Mouse (Mus musculus) CD4-positive, CD25-positive, alpha-beta regulatory T cell, adult 4 months (primary cell): ENCODE results near the gene Lpo. TPM values are rescaled to one million over a fixed set of nuclear protein-coding genes. Genes with fewer than 3 reads are reported as not detected.
"Not testable (repeated sequence)": the region's sequence is repeated elsewhere in the genome, so short reads cannot be mapped to it uniquely, and the experiment has no call there.

Experiments used
- ATAC-seq: one replicate; pipeline ENCODE4 v1.8.0; 2017
- polyA plus RNA-seq, 2 experiments: library from polyadenylated mRNA; unstranded; fragments of 100-300 nt; shearing (Covaris generic); gene quantifications; one replicate each; pipeline ENCODE4 v1.2.1; 2017

Gene Lpo
- not detected for polyA plus RNA-seq

- no peak for ATAC-seq
Measured at GRCm38 (mm10) chr11:87828239-87828900, at the start of gene Lpo. TSS of gene Lpo (minus strand) at chr11:87828289.

- ATAC-seq: no peak
Measured at GRCm38 (mm10) chr11:87875436-87875835, 47.3 kb upstream of the Lpo start, which contains the start of gene Epx. TSS of gene Epx (minus strand) at chr11:87875536.

- ATAC-seq: no peak
Measured at GRCm38 (mm10) chr11:87871766-87872165, 43.7 kb upstream of the Lpo start.

- no peak for ATAC-seq
Measured at GRCm38 (mm10) chr11:87870096-87870495, 42.0 kb upstream of the Lpo start.

GRCm38 (mm10) chr11:87866891-87867290 lies 38.8 kb upstream of the Lpo start:
- not testable (repeated sequence) for ATAC-seq

- ATAC-seq: no peak
Measured at GRCm38 (mm10) chr11:87862805-87863204, 34.7 kb upstream of the Lpo start.

GRCm38 (mm10) chr11:87860426-87860825 lies 32.3 kb upstream of the Lpo start:
- no peak for ATAC-seq

GRCm38 (mm10) chr11:87859273-87859672 lies 31.2 kb upstream of the Lpo start:
- ATAC-seq: no peak

GRCm38 (mm10) chr11:87854550-87854949 lies 26.5 kb upstream of the Lpo start:
- ATAC-seq: no peak

GRCm38 (mm10) chr11:87853597-87853954 lies 25.5 kb upstream of the Lpo start:
- peak; percentile 21 for ATAC-seq

- peak; percentile 99 for ATAC-seq
Measured at GRCm38 (mm10) chr11:87852690-87853596, 24.9 kb upstream of the Lpo start, which contains the start of gene Mks1. TSS of gene Mks1 (plus strand) at chr11:87853215.

GRCm38 (mm10) chr11:87847884-87848283 lies 19.8 kb upstream of the Lpo start:
- no peak for ATAC-seq

GRCm38 (mm10) chr11:87846968-87847600 lies 19.0 kb upstream of the Lpo start:
- no peak for ATAC-seq

GRCm38 (mm10) chr11:87841436-87841835 lies 13.3 kb upstream of the Lpo start:
- no peak for ATAC-seq

- no peak for ATAC-seq
Measured at GRCm38 (mm10) chr11:87840676-87841075, 12.6 kb upstream of the Lpo start.

GRCm38 (mm10) chr11:87821502-87821901 lies 6.6 kb downstream of the Lpo start:
- no peak for ATAC-seq

- no peak for ATAC-seq
Measured at GRCm38 (mm10) chr11:87817443-87817773, 10.7 kb downstream of the Lpo start.

- ATAC-seq: peak; percentile 66
Measured at GRCm38 (mm10) chr11:87816707-87817442, 11.2 kb downstream of the Lpo start.

- no peak for ATAC-seq
Measured at GRCm38 (mm10) chr11:87814831-87815230, 13.3 kb downstream of the Lpo start.

- no peak for ATAC-seq
Measured at GRCm38 (mm10) chr11:87811396-87811795, 16.7 kb downstream of the Lpo start.

- ATAC-seq: peak; percentile 99
Measured at GRCm38 (mm10) chr11:87808236-87808635, 19.9 kb downstream of the Lpo start.

- ATAC-seq: no peak
Measured at GRCm38 (mm10) chr11:87807433-87807832, 20.7 kb downstream of the Lpo start.

GRCm38 (mm10) chr11:87805448-87805847 lies 22.6 kb downstream of the Lpo start:
- no peak for ATAC-seq
